Mouse (Mus musculus) liver, embryonic 13.5 days (tissue): ENCODE data around the gene Pla2g15. TPM values are rescaled to one million over a fixed set of nuclear protein-coding genes. Genes with fewer than 3 reads are reported as not detected.

Source experiments
- ATAC-seq: fragments of 200-750 bp; cut with Nextera tagmentation; 2 replicates; pipeline ENCODE4 v1.8.0; 2017; ENCODE audit warnings: low read depth, mild to moderate bottlenecking, moderate number of reproducible peaks, moderate library complexity
- DNase-seq: peaks from one replicate; pipeline ENCODE4 v3.0.0; 2022
- H3K27ac ChIP-seq: fragments of 300-500 bp; sonication (generic); 2 replicates; pipeline ENCODE4 v1.5.1; 2015; ENCODE audit warnings: moderate library complexity, mild to moderate bottlenecking, inconsistent platforms
- H3K27me3 ChIP-seq: fragments of 300-500 bp; sonication (generic); 2 replicates; pipeline ENCODE4 v1.6.1; 2015; ENCODE audit warnings: mild to moderate bottlenecking, inconsistent platforms
- H3K36me3 ChIP-seq: fragments of 300-500 bp; sonication (generic); 2 replicates; pipeline ENCODE4 v1.6.1; 2015; ENCODE audit warnings: mild to moderate bottlenecking, inconsistent platforms
- H3K4me1 ChIP-seq: fragments of 300-500 bp; sonication (generic); replicated peaks from 2 replicates; pipeline ENCODE4 v1.6.1; 2015; ENCODE audit warnings: inconsistent platforms
- H3K4me2 ChIP-seq: fragments of 300-500 bp; sonication (generic); 2 replicates; pipeline ENCODE4 v1.6.1; 2015; ENCODE audit warnings: inconsistent platforms, mild to moderate bottlenecking, moderate library complexity
- H3K4me3 ChIP-seq: fragments of 300-500 bp; sonication (generic); replicated peaks from 2 replicates; pipeline ENCODE4 v1.5.1; 2015; ENCODE audit warnings: mild to moderate bottlenecking, inconsistent platforms
- H3K9ac ChIP-seq: fragments of 300-500 bp; sonication (generic); 2 replicates; pipeline ENCODE4 v1.6.1; 2015; ENCODE audit warnings: mild to moderate bottlenecking, inconsistent platforms
- H3K9me3 ChIP-seq: fragments of 300-500 bp; sonication (generic); replicated peaks from 2 replicates; pipeline ENCODE4 v1.6.1; 2016; ENCODE audit warnings: inconsistent platforms
- WGBS: fragments of 180-500 bp; shearing (Covaris S2); methylation state at CpG from one replicate; pipeline ENCODE4 v1.1.7; 2015; ENCODE audit not compliant: insufficient replicate concordance; 5-methylcytosine and 5-hydroxymethylcytosine counted together
- polyA plus RNA-seq: library from polyadenylated mRNA; unstranded; fragments of >200 nt; fragmentation: Nextera tagmentation; extraction: Ambion mirVana; gene quantifications from 2 replicates; pipeline ENCODE4 v1.2.1, GENCODE M21; 2015

The Pla2g15 gene
- polyA plus RNA-seq, 1 experiment from 2014 or later, result 6.9 TPM

DNA sequence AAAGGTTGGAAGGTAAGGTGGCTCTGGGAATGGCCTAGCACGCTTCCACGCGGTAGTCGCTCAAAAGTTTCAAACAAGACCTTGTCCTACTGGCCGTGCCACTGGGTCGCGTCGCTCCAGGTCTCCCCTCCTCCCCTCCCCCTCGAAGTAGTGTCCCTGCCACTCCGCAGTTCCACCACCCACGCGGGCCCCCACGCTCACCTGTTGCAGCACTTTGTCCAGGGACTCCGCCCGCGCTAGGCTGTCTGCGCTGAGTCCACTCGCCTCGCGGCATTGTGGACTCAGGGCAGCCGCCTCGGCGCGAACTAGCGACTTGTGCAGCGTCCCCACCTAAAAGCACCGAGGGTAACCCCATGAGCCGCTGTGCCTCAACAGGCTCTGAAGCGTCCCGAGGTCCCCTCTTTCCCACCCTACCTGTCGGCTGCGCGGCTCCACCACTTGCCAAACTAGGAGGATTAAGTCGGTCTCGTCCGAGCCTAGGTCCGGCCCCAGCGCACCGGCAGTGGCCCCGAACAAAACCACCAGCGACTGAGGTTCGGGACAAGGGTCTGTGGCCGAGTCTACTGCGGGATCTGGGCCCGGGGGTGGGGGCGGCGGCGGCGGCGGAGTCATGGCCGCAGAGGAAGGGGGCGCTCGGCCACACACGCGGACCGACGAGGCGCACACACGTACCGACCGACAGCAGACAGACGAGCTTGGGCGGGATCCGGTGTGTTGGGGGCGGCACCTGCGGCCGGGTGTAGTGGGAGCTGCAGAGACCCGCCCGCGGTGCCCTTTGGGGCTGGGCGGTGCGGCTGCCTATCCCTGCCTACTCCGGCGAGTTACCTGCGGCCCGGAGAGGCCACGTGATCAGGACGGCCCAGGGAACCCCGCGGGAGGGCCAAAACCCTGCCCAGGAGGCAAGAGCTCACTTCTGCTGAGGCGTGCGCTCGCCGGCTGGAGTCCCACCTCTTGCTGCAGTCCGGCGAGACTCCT, 13.8 kb upstream of the Pla2g15 start, which contains the start of gene Esrp2:
Gene Esrp2, minus strand, starts transcription at position 819 of the 975 bp plus-strand sequence.
- H3K27ac ChIP-seq, result peak within 1 kb of the TSS; percentile 74
- DNase-seq, result peak; percentile 37
- peak within 1 kb of the TSS; percentile 63 for H3K9ac ChIP-seq
- H3K4me2 ChIP-seq, result peak within 1 kb of the TSS; percentile 71
- peaks cover 19% of the 10 kb centered on the region for H3K36me3 ChIP-seq
- peaks cover 52% of the 10 kb centered on the region for H3K4me1 ChIP-seq
- H3K9me3 ChIP-seq, result no peaks in the 10 kb centered on the region
- H3K27me3 ChIP-seq, result peaks cover 81% of the 10 kb centered on the region
- WGBS, result 1% methylated on average over 86 of the region's 86 CpGs
- H3K4me3 ChIP-seq, result peak within 1 kb of the TSS; percentile 61
- peak; percentile 62 for ATAC-seq

- no peak for ATAC-seq
- H3K9ac ChIP-seq, result peak overlapping the region; percentile 63
- 6% methylated on average over 22 of the region's 22 CpGs for WGBS
- peaks cover 45% of the 10 kb centered on the region for H3K4me1 ChIP-seq
- peaks cover 81% of the 10 kb centered on the region for H3K27me3 ChIP-seq
- no peak for DNase-seq
- peak overlapping the region; percentile 11; the same call in 1 of the 2 replicates for H3K27ac ChIP-seq
- no peaks in the 10 kb centered on the region for H3K9me3 ChIP-seq
- peaks cover 9% of the 10 kb centered on the region for H3K36me3 ChIP-seq
- peak overlapping the region; percentile 61 for H3K4me3 ChIP-seq
- peak overlapping the region; percentile 71 for H3K4me2 ChIP-seq
Observed at GRCm38 (mm10) chr8:106137218-106137905, 12.8 kb upstream of the Pla2g15 start.

- DNase-seq (peak; percentile 33), ATAC-seq (0 out of 2 replicates have a peak, but pooled peaks have one; percentile 9)
- peaks cover 75% of the 10 kb centered on the region for H3K27me3 ChIP-seq
- under 1% methylated on average over 24 of the region's 24 CpGs for WGBS
- peak overlapping the region; percentile 63 for H3K9ac ChIP-seq
- peak overlapping the region; percentile 61 for H3K4me3 ChIP-seq
- H3K4me2 ChIP-seq, result peak overlapping the region; percentile 71
- H3K27ac ChIP-seq, result peak overlapping the region; percentile 20; the same call in 1 of the 2 replicates
- peaks cover 3% of the 10 kb centered on the region for H3K36me3 ChIP-seq
- peaks cover 45% of the 10 kb centered on the region for H3K4me1 ChIP-seq
- H3K9me3 ChIP-seq, result no peaks in the 10 kb centered on the region
Observed at GRCm38 (mm10) chr8:106137906-106138477, 12.2 kb upstream of the Pla2g15 start.

DNA sequence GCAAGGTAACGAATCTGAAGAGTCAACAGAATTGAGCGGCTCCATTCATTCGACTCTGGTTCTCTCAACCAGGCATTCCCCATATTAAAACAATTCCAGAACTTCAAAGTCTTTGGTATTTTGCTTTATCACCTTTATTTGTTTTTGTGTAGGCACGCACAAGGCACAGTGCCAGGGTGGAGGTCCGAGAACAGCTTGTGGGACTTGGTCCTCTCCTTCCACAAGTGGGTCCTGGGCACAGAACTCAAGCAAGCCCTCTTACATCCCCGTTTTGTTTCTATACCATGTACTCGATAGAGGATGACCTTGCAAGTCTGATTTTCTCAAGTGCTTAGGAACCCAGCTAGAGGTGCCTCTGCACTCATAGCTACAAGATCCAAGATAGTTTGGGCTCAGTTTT, 11.6 kb upstream of the Pla2g15 start:
- Histone ChIP-seq H3K4me2 (peak overlapping the region; percentile 71), H3K4me3 (peak overlapping the region; percentile 61), H3K4me1 (peaks cover 45% of the 10 kb centered on the region), H3K27ac (peak overlapping the region; percentile 20; the same call in 1 of the 2 replicates), H3K9me3 (no peaks in the 10 kb centered on the region), H3K36me3 (0 out of 2 replicates have a peak, but pooled peaks cover 2% of the 10 kb centered on the region), H3K27me3 (peaks cover 69% of the 10 kb centered on the region), H3K9ac (peak overlapping the region; percentile 37; the same call in 1 of the 2 replicates)
- DNase-seq, result no peak
- no peak for ATAC-seq
- 20% methylated on average over 7 of the region's 7 CpGs for WGBS

DNA sequence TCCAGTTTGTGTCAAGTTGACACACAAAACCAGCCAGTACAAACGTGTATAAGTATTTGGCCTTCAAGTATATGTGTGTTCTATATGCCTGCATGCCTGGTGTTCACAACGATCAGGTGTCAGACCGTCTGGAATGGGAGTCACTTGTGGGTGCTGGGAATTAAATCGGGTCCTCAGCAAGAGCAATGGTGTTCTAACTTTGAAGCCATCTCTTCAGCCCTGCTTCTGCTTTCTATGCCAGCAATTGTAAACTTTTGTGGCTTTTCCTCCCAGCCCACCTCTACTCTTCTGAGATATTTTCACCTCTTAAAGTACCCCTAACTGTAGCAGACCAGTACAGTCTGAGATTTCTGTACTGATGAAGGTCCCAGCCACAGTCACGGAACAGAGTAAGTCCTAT, 10.0 kb upstream of the Pla2g15 start:
- Histone ChIP-seq H3K27ac (no peak overlapping the region), H3K9me3 (no peaks in the 10 kb centered on the region), H3K4me3 (no peak overlapping the region), H3K36me3 (no peaks in the 10 kb centered on the region), H3K9ac (no peak overlapping the region), H3K4me2 (no peak overlapping the region), H3K27me3 (peaks cover 53% of the 10 kb centered on the region), H3K4me1 (peaks cover 36% of the 10 kb centered on the region)
- 61% methylated on average over 5 of the region's 5 CpGs for WGBS
- DNase-seq (no peak), ATAC-seq (no peak)

GRCm38 (mm10) chr8:106140769-106141168, 9.4 kb upstream of the Pla2g15 start:
- no peak overlapping the region for H3K4me2 ChIP-seq
- H3K4me1 ChIP-seq, result peaks cover 33% of the 10 kb centered on the region
- no peaks in the 10 kb centered on the region for H3K36me3 ChIP-seq

DNA sequence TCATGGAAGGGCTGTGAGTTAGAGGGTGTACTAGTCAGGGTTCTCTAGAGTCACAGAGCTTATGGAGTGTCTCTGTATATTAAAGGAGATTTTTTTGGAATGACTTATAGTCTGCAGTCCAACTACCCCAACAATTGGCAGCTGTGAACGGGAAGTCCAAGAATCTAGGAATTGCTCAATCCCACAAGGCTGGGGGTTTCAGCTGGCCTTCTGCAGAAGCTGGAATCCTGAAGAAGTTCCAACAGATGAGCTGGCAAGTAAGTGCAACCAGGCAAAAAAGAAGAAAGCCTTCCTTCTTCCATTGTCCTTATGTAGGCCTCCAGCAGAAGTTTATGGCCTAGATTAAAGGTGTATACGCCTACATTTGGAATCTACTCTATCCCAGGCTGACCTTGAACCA, 4.9 kb upstream of the Pla2g15 start:
- Histone ChIP-seq H3K4me1 (peaks cover 11% of the 10 kb centered on the region), H3K4me3 (no peak overlapping the region), H3K9me3 (no peaks in the 10 kb centered on the region), H3K27me3 (0 out of 2 replicates have a peak, but pooled peaks cover 6% of the 10 kb centered on the region), H3K9ac (no peak overlapping the region), H3K27ac (no peak overlapping the region), H3K4me2 (no peak overlapping the region), H3K36me3 (no peaks in the 10 kb centered on the region)
- no peak for DNase-seq
- 69% methylated on average over 2 of the region's 2 CpGs for WGBS
- no peak for ATAC-seq

More at GRCm38 (mm10) chr8:106140769-106141168, 9.4 kb upstream of the Pla2g15 start:
- no peak overlapping the region for H3K4me3 ChIP-seq
- H3K9me3 ChIP-seq, result no peaks in the 10 kb centered on the region
- DNase-seq (peak; percentile 68), ATAC-seq (0 out of 2 replicates have a peak, but pooled peaks have one; percentile 23)
- 11% methylated on average over 13 of the region's 13 CpGs for WGBS
- peaks cover 48% of the 10 kb centered on the region for H3K27me3 ChIP-seq
- no peak overlapping the region for H3K9ac ChIP-seq
- no peak overlapping the region for H3K27ac ChIP-seq

GRCm38 (mm10) chr8:106146014-106146413, 4.2 kb upstream of the Pla2g15 start:
- H3K4me2 ChIP-seq, result no peak overlapping the region
- no peak overlapping the region for H3K9ac ChIP-seq
- 55% methylated on average over 4 of the region's 4 CpGs for WGBS

GRCm38 (mm10) chr8:106147868-106148565, 2.2 kb upstream of the Pla2g15 start:
- Histone ChIP-seq H3K9ac (no peak overlapping the region), H3K4me3 (no peak overlapping the region), H3K27me3 (0 out of 2 replicates have a peak, but pooled peaks cover 3% of the 10 kb centered on the region), H3K9me3 (no peaks in the 10 kb centered on the region), H3K4me2 (no peak overlapping the region), H3K36me3 (no peaks in the 10 kb centered on the region), H3K27ac (0 out of 2 replicates have a peak overlapping the region, but pooled peaks have one; percentile 10), H3K4me1 (peaks cover 35% of the 10 kb centered on the region)
- no peak for ATAC-seq
- 70% methylated on average over 6 of the region's 6 CpGs for WGBS
- no peak for DNase-seq

More at GRCm38 (mm10) chr8:106146014-106146413, 4.2 kb upstream of the Pla2g15 start:
- Histone ChIP-seq H3K4me3 (no peak overlapping the region), H3K27ac (no peak overlapping the region), H3K9me3 (no peaks in the 10 kb centered on the region), H3K4me1 (peaks cover 16% of the 10 kb centered on the region), H3K36me3 (no peaks in the 10 kb centered on the region), H3K27me3 (0 out of 2 replicates have a peak, but pooled peaks cover 3% of the 10 kb centered on the region)
- no peak for ATAC-seq
- DNase-seq, result no peak

- H3K27ac ChIP-seq, result peak overlapping the region; percentile 54
- no peaks in the 10 kb centered on the region for H3K36me3 ChIP-seq
- peak overlapping the region; percentile 14; the same call in 1 of the 2 replicates for H3K4me2 ChIP-seq
- DNase-seq (no peak), ATAC-seq (no peak)
- WGBS, result 79% methylated on average over 6 of the region's 6 CpGs
- H3K9ac ChIP-seq, result no peak overlapping the region
- no peaks in the 10 kb centered on the region for H3K9me3 ChIP-seq
- peaks cover 43% of the 10 kb centered on the region for H3K4me1 ChIP-seq
- 0 out of 2 replicates have a peak, but pooled peaks cover 3% of the 10 kb centered on the region for H3K27me3 ChIP-seq
- no peak overlapping the region for H3K4me3 ChIP-seq
Observed at GRCm38 (mm10) chr8:106149025-106149424, 1.2 kb upstream of the Pla2g15 start.
